Mouse (Mus musculus): ENCODE results near the gene Gm49510.

DNA sequence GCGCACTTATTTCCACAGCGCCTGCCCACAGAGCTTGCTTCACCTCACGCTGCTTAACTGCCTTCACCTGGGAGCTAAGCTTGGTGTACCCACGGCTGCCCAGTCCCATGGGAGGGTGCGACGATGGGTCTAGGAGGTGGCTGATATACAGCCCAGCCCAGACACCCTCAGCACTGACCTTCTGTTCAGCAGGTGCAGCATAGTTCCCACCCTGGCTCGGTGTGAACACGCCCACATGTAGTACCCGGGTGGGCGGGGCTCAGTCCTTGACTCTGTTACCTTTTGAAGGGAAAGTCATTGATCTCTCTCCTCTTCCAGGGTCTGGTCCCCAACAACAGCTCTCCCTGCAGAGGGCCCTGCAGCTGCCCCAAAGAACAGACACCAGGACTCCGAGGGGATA, 60.1 kb downstream of the Gm49510 start:
- TF ChIP-seq CTCF (IDR thresholded peaks at IDR 0.05; ENCODE audit: low read depth) (no peak), EP300 (IDR thresholded peaks at IDR 0.05; ENCODE audit: low read depth) (no peak)

All from liver, embryonic 14.5 days (tissue).